Mouse (Mus musculus) kidney, postnatal 14 days (tissue): ENCODE measurements around the gene Paics.
"Not testable (repeated sequence)": the region's sequence is repeated elsewhere in the genome, so short reads cannot be mapped to it uniquely, and the experiment has no call there.

ENCODE experiments used
- DNase-seq: peaks from one replicate; pipeline ENCODE4 v3.0.0; 2022; ENCODE audit warnings: mixed read lengths

The Paics gene

DNA sequence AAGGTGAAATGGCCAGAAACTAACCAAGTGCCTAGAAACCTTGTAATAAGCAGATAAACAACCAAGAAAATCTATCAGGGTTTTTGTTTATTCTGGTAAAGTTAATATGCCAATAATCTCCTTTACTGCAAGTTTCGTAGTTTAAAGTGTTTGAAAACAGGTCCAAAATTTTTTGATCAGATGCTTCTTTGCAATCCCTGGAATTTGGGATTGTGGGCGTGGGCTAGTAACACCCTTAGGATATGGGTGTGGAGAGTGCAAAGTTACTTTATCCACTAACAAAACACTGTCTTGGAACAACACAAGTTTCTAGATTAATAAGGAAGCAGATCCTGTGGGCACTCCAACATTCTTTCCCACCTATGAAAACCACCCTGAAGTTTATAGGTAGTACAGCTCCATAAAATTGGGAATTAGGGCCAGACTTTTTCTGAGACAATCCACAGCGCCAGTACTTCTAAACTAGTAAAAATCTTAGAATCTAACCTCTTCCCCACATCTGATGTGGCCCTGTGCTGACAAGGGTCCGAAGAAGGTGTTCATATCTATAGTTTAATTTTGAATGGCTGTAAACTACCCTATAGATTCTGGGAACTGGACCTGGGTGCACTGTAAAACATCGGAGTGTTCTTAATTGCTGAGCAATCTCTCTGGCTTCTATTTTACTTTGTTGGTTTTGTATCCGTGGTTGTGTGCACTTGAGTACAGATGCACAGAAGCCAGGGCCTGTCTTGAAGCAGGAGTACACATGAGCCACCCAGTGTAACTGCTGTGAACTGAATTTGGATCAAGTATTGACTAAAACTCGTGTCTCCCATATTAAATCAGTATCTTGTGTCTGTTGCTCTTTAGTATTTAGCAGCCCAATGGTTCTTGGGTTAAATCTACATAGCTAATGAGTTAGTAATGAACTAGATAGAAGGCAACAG is 1.3 kb downstream of the Paics start:
- DNase-seq = no peak

DNA sequence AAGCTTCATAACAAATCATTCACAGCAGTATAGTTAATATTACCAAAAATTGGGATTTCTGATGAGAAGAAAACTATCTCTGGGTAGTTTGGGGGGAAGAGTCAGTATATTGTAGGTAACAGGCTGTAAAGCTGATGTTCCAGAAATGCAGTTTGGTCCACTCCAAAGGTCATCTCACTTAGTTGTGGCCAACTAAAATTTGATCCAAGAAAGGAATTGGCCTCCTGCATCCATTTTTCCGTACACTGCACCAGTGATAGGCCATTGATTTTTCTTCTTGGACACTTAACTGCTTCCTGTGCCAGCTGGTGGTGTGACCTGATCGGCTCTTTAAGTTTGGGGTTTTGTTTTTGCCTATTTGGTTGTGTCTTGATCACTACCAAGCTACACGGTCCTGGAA is 2.7 kb downstream of the Paics start:
- DNase-seq = no peak

DNA sequence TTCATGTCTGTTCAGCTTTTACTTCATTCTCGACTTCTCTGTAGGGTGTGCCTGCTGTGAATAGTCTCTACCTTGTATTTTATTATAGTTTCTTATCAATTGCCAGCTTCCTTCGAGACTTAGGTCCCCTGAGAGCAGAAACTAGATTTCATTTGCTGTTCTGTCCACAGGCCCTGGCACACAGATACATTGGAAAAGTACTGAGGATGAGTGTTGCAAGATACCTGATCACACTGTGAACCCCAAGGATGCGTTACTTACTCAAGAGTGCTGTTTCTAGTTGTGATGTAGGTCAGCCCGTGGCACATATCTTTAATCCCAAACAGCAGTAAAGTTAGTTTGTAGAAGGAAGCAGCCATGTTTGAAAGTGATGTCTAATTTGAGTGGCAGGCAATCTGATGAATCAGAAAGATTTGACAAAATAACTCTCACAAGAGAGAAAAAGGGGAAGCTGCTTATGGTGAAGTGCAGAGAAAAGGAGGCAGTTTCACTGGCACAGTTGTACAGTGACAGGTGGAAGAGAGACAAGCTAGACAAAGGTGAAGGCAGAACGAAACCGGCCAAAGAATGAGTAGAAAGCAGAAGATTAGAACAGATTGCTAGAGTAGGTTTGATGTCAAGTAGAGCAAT is 3.3 kb downstream of the Paics start:
- DNase-seq = no peak

DNA sequence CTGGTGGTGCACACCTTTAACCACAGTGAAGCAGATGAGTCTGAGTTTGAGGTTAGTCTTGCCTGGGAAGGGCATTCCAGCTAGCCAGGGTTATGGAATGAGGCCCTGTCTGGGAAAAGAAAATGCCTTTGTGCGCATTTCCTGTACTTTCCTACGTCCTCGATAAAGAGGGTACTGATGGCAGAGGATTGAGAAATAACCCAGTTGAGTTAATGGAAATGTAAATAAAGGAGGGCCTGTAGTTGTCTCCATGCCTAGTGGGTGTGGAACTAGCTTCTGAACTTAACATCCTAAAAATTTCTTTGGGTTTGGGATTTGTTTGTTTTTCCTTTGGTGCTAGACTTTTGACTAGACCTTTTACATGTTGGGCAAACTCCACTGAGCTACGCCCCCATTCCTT is 4.4 kb downstream of the Paics start:
- DNase-seq = no peak

DNA sequence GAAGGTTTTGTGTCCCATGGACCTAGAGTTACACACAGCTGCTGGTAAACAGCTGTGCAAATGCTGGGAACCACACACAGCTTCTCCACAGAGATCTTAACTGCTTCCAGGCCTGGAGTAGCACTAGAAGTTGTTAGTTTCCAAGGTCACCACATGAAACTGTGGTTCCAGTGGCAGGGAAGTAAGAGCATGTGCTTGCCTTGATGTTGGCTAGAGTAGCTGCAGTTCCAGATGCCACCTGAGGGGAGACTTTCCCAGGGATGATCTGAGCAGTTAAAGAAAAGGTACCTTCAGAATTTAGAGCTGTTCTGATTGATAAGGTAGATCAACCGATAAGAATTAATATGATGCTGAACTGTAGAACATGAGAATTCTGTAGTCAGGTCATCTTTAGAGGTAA is 6.8 kb downstream of the Paics start:
- no peak for DNase-seq

DNA sequence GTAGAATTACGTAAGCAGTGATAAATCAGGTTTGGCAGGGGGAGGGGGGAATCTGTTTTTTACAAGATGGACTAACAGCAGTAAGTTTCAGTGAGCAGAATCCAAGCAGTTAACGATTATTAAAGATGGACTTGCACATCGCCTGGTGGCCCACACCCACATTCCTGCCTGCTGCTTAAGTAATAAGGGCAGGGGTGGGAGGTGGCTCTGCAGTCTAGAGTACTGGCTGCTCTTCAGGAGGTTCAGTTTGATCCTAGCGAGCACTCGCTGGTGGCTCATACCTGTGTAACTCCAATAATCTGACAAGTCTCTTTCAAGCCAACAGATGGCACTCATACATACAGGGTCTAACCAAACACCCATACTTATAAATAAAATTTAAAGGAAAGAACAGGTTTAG is 8.5 kb downstream of the Paics start:
- no peak for DNase-seq

DNA sequence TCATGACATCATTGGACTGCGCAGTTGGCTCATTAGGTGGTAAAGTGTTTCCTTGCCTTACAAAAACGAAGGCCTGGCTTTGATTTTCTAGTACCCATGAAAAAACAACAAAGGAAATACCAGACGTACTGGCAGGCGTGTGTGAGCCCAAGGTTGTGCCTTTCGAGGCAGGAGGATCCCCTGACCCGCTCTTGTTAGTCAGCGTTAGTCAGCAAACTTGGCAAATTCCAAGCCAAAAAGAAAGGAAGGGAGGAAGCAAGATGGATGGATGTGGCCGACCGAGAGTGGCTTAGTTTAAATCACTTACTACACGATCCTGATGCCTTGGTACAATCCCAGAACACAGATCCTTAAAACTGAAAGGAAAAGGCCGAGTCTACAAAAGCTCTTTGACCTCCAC is 11.4 kb downstream of the Paics start:
- DNase-seq = no peak

DNA sequence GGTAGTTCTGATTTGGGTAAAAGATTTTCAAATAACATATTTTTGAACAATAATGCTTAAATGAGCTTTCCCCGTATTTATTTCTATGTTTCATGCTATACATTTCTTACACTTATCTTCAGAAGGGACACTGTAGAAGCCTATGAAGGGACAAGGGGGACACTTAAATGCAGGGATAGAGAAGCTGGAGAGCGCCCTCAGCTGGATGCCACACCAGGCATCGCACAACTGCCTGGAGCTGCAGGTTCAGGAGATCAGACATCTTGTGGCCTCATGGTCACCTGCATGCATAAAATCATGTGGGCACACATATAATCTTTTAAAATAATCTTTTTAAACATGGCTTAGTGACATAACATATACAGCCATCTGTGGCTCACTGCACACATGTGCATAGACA is 13.5 kb downstream of the Paics start:
- DNase-seq = no peak

DNA sequence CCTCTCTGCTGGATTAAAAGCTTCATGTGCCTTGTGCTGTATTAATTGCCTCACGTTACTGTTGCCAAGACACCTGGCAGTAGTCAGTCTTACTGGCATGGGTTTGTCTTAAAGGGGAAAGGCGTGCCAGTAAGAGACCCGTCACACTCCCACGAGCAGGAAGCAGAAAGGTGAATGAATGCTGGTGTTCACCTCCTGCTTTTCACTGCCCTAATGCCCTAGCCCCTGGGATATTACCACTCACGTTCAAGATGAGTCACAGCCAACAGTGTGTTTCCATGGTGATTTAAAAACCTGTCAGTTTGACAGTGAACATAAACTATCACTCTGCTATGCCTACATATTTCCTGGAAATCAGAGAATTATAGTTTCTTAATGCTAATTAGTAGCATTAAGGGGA is 18.1 kb downstream of the Paics start:
- DNase-seq = no peak

DNA sequence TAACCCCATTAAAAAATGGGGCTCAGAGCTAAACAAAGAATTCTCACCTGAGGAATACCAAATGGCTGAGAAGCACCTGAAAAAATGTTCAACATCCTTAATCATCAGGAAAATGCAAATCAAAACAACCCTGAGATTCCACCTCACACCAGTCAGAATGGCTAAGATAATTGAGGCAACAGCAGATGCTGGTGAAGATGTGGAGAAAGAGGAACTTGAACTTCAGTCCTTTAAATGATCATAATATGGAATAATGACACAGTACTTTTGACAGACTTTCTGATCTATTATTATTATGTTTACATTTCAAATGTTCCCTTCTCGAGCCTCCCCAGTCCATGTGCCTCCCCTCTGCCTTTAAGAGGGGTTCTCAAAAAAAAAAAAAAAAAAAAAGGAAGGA is 20.0 kb downstream of the Paics start:
- not testable (repeated sequence) for DNase-seq

DNA sequence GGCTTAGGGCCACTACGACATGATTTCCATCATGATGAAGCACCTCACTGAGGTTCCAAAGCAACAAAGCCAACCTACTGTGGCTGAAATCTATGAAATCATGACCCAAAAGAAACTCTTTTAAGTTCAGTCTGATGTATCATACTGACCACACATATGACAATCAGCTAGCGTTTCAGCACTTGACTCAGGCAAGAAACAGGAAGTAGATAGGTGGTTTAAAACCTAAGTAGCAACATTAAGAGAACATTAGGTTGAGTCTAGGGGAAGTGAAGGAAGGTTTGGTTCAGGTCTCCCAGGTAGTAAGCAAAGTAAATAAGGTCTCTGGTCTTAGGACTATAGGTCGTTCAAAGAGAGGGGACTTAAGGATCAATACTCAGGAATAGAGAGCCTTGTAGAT is 22.4 kb downstream of the Paics start:
- DNase-seq = no peak

DNA sequence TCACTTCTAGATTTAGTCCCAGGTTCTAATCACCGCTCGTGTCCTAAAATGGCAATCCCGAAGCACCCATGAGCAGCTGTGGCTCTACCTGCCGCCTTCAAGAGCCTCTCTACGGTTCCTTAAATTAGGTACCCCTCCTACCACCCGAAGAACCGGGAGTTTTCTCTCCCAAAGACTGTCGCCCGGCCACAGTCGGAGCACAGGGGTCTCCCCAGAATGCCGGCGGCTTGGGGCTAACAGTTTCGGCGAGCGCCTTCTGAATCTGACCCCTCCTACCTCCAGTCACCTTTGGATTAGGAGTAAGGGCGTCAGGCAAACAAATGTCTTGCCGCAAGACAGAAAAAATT is 23.1 kb downstream of the Paics start:
- DNase-seq = no peak

DNA sequence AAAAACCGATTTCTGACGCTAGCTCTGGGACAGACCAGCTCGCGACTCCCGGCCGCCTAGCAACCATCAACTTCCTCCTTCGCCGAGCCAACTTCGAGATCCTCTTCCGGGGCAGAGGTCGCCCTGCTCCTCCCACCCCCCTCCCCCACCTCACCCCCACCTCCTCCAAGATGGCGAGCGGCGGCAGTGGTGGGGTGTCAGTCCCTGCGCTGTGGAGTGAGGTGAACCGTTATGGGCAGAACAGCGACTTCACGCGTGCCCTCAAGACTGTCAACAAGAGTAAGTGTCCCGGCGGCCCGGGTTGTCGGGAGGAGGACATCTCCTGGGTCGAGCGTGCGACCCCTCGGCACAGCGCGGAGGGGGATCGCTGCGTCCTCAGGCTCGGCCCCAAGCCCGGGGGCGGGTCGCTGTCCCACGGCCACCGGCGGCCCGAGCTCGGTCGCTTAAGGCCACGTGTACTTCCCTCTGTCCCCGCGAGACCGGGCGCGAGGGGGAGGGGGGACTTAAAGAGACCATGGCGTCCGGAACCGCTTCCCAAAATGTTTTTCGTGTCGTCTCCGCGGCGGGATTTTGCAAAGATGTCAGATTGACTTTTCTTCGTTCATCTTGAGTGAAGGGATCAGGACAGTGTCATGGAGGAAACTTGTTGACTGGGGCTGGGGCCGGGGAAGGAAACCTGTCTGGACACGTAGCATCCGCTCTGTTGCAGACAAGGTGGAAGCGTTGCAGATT is 23.6 kb downstream of the Paics start, which contains the start of gene Srp72:
Gene Srp72, plus strand, starts transcription at position 130 of the 732 bp plus-strand sequence.
- peak; percentile 91 for DNase-seq

DNA sequence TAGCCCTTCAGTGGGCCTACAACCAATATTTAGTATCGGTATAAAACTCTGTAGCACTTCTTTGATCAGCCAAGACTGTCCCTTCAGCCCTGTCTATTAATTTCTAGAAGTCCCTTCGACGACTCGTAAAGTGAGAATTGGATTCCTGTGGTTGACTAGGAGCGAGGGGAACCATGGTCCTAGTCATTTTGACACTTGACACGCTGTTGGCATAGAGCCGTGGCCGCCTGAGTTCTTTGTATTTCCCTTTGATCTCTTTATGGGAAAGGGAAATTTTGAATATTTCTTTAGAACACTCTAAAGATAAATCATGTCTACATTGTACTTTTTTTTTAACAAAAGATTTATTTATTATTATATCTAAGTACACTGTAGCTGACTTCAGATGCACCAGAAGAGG is 24.6 kb downstream of the Paics start:
- peak; percentile 16 for DNase-seq

DNA sequence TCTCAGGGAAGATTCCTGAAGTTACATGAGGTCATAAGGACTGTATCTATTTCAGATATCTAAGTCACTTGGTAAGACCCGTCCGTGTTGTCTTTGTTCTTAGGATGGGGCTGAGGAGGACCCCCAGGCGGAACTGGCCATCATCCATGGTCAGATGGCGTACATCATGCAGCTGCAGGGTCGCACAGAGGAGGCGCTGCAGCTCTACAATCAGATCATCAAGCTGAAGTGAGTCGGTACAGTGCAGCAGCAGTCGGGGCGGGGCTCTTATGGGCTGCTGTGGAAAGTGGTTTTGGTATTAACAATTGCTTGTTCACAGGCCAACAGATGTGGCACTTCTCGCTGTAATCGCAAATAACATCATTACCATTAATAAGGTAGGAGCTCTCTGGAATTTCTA is 32.9 kb downstream of the Paics start:
- no peak for DNase-seq

DNA sequence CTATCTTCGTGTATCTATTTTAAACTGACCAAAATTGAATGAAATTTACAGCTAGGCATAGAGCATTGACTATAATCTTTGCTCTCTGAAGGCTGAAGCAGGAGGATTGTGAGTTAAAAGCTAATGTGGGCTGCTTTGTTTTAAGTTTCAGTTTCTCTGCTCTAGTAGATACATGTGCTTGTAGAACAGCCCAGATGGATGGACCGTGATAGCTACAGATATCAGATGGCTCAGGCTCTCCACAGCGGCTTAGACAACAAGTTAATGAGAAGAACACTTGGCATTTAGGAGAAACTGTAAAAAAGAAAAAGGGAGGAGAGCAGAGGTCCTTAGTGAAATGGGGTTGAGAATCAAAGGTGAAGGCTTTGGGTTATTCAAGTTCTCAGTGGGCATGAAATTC is 39.7 kb downstream of the Paics start:
- DNase-seq = no peak

DNA sequence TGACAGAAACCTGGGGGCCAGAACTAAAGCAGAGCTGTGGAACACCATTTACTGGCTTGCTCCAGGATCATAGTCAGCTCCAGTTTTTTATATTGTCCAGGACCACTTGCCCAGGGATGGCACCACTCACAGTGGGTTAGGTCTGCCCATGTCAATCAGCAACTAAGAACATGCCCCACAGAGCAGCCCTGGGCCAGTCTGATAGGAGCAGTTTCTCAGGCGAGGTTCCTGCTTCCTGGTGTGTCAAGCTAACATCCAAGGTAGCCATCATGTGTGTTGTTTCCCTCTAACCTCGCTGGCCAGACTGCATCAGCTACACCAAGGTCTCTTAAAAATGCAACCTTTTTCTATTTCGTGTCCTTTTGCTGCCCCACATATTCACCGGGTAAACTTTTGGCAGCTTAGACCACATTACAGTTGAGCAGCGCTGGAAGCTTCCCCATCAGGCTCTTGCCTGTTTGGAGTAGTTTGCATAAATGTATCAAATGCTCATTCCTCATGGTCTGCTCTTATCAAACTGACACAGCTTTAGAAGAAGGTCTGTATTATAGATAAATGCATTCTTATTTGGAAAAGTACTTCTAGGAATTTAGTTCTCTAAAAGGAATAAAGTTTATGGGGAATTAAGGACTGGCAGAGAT is 42.2 kb downstream of the Paics start:
- no peak for DNase-seq

DNA sequence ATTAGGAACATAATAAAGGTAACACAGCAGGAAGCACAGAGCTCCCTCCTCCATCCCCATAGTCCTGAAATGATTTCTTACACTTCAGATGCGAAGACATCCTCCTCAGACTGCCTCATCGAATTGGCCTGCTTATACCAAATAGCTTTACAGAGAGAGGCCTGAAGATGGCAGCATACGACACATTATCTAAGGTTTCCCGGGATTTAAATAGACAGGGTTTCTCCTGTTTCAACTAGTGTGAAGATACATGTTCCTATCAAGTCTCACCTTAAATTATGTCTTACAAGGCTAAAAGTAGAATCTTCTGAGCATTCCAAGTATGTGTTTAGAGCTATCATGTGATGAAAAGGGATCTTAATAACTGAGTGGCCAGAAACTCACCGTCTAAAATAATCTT is 47.3 kb downstream of the Paics start:
- no peak for DNase-seq

DNA sequence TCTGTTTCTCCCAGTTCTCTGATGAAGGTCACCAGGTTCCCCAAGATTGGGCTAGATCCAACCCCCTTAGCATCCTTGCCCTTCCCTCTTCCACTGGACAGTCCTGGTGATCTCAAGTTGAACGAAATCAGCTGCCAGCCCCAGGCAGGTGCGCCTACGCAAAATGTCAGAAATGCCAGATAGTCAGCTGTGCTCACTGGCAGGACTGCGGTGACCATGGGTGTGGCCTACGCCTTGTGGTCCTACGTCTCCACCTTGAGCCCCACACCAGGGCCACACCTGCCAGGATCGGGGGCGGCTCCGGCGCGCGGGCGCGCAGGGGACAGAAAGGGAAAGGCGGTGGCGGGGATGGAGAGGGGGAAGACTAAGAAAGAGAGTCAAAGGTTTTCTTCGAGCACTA is 50.1 kb downstream of the Paics start:
- no peak for DNase-seq

DNA sequence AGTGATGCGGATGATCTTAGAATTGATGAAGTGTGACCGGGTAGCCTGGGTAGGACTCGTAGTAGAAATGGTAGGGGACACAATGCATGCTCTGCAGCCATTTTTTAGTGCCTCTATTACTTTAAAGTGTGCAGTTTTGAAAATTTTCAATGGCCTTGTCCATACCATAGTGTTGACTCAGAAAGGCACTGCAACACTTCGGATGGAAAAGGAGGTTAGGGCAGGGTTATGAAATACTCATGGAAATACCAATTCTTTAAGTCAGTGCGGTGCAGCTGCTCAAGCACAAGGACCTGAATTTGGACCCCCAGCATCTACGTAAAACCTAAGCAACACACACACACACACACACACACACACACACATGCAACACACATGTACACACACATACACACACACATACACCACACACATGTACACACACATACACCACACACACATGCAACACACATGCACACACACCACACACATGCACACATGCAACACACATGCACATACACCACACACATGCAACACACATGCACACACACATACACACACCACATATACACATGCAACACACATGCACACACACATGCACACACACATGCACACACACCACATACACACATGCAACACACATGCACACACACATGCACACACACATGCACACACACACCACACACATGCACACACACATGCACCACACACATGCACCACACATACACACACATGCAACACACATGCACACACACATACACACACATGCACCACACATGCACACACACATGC is 53.1 kb downstream of the Paics start, which contains the start of gene Arl9:
Gene Arl9, plus strand, starts transcription at position 5 of the 771 bp plus-strand sequence.
- no peak for DNase-seq

DNA sequence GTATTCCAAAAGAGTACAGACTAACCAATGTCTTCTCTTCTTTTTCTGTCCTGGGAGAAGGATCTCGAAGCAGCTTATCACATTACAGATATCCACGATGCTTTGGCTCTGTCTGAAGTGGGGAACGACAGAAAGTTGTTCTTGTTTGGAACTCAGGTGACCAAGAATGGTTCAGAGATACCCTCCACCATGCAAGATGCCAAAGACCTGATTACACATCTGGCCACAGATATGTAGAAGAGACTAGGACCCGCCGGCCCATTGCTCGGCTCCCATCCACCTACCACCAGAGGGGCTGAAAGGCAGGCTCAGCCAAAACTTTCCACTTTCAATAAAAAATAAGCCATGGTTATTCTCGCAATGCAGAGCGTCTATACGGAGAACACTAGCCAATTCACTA is 59.2 kb downstream of the Paics start:
- no peak for DNase-seq

DNA sequence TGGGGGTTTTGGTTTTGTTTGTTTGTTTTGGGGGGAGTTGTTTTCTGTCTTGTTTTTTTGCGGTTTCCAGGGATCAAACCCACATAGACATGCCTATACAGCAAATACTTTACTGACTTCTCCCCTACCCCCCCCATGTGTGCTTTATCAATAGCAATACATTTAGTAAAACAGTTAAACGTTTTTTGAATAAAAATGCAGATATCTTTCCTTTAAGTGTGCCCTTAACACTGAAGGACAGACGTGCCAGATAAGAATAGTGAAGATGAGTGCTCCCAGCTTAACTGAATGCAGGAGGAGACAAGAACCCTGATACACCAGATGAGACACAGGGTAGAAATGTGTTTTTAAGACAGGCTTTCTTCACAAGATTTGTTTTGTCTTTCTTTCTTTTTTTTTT is 60.0 kb downstream of the Paics start:
- DNase-seq = no peak
